Mouse (Mus musculus) embryonic fibroblast, embryonic 13.5 days (primary cell): ENCODE measurements around the gene Katnb1.
A peak's percentile ranks its signal among the peaks of the same experiment; 100 is the strongest.

Source experiments
- CTCF ChIP-seq: IDR thresholded peaks from 2 replicates; pipeline ENCODE4 v1.5.1; 2011; ENCODE audit warnings: mild to moderate bottlenecking, control low read depth, low read length, moderate library complexity, borderline replicate concordance; ENCODE audit not compliant: insufficient read depth
- POLR2A ChIP-seq: IDR thresholded peaks from 2 replicates; pipeline ENCODE4 v1.6.1; 2011; ENCODE audit warnings: low read depth, mild to moderate bottlenecking, control low read depth, low read length, moderate library complexity

DNA sequence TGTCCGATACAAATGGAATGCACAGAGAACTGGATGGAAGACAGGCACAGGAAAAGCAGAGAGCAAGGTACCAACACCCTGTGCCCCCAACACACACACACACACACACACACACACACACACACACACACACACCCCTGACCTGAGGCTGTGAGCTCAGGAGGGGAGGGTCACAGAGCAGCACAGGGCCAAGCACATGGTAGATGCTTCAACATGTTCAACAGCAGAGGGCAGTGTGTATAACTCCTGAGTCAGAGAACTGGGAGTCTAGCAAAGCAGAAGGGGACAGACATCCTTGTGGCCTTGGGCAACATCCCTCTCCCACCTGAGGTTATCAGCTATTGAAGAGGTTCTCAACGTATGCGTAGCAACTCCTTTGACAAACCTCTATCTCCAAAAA lies 32.8 kb downstream of the Katnb1 start:
- peak; percentile 63; the same call in 1 of the 2 replicates for TF ChIP-seq CTCF
- no peak for TF ChIP-seq POLR2A
